ENCODE assay signal across 22 mouse cellular contexts in the genomic region with DNA sequence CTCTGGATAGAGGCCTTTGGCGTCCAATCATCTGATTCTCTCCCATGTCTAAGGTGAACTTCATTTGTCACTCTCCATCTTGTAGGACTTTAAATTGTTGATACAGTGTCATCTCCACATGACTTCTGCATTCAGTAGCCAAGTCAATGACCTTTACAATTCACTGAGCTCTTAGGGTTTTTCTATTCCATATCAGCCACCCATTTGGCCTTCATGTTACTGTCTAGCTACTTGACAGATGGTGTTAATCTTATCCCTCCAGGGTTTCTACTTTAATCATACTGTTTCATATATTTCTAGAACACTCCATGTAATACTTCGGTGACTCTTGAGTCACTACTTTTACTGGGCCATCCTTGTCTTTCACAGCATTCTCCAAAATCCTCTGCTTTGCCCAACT.
"Had no signal": no experiment of that assay in that cellular context is flagged by ENCODE, and none has a peak within 500 bp of the region (broad histone marks: within the 10 kb centered on the region; RNA-seq: fewer than 3 reads in every experiment).

No protein-coding gene starts in this region.

- DNase-seq: heart, postnatal 10 days; heart, postnatal 14 days; heart, postnatal 36 days; heart, postnatal 4 days; kidney, adult 11 months; kidney, adult 18-20 months; kidney, adult 2 months; kidney, adult 8-10 months; kidney, adult 9 months; kidney, postnatal 10 days; kidney, postnatal 14 days; kidney, postnatal 25 days; kidney, postnatal 36 days; kidney, postnatal 4 days; layer of hippocampus, adult 9-11 months; layer of hippocampus, postnatal 36 days had no signal

- ATAC-seq: hindbrain, embryonic 16.5 days; hindbrain, postnatal 0 days; inflammation-experienced regulatory T-cells, adult 6 months; intestine, embryonic 15.5 days; intestine, embryonic 16.5 days; intestine, postnatal 0 days had no signal
